Mouse (Mus musculus) cortical plate, adult 2 months (tissue): ENCODE results near the gene Snx3. TPM values are rescaled to one million over a fixed set of nuclear protein-coding genes. Genes with fewer than 3 reads are reported as not detected.

Experiments used
- H3K27ac ChIP-seq: fragments of 200-500 bp; 2 replicates; pipeline ENCODE4 v1.5.1; 2012; ENCODE audit warnings: low read length, control low read depth, inconsistent platforms; ENCODE audit not compliant: insufficient read depth
- H3K4me1 ChIP-seq: fragments of 200-500 bp; 2 replicates; pipeline ENCODE4 v1.6.1; 2011; ENCODE audit warnings: low read length; ENCODE audit not compliant: control insufficient read depth, insufficient read depth
- H3K4me3 ChIP-seq: fragments of 200-500 bp; 2 replicates; pipeline ENCODE4 v1.5.1; 2011; ENCODE audit warnings: mild to moderate bottlenecking, low read length, control low read depth; ENCODE audit not compliant: insufficient read depth
- CTCF ChIP-seq: fragments of 200-500 bp; IDR thresholded peaks from 2 replicates; pipeline ENCODE4 v1.5.1; 2011; ENCODE audit warnings: mild to moderate bottlenecking, control low read depth, low read length; ENCODE audit not compliant: insufficient read depth; ENCODE audit errors: extremely low read depth
- POLR2A ChIP-seq: fragments of 200-500 bp; IDR thresholded peaks from 2 replicates; pipeline ENCODE4 v1.6.1; 2011; ENCODE audit warnings: mild to moderate bottlenecking, low read length, control low read depth; ENCODE audit not compliant: insufficient read depth; ENCODE audit errors: extremely low read depth
- polyA plus RNA-seq: library from polyadenylated mRNA; depleted of rRNA; stranded (reverse); fragments of >200 nt; gene quantifications from 2 replicates; pipeline ENCODE4 v1.2.3, GENCODE M21; 2012

The Snx3 gene
- polyA plus RNA-seq, 1 experiment = 435 TPM

DNA sequence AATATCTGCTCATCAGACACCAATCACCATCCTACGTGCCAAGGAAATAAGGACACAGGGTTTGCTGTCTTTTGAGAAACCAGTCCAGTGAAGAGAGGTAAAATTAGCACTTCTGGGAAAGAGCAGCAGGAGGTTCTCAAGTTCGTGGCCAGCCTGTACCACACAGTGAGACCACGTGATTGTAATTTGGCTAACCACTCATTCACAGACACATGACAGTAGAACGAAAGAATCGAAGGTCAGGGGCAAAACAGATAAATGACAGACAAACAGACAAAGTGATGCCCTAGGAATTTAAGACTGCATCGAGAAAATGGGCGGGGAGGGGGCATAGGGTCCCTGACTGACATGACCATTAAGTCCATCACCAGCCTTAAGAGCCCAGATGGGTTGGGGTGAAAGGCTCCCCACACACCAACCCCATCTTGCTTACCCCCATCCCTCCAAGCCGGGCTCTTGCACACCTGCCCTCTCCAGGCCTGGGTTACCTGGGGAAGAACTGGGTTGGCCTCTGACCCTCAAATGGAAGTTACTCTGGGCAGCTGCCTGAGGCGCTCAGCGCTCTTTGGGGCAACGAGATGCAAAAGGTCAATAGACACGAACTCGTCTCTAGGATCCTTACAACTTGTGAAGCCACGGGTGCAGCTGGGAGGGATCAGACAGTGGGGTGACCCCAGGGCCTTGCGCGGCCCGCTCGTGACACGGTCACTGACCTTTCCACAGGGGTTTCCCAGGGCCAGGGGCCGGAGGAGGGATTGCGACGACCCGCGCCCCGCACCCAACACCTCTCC is 24.1 kb upstream of the Snx3 start:
- Histone ChIP-seq H3K27ac (peak overlapping the region; percentile 89), H3K4me1 (0 out of 2 replicates have a peak, but pooled peaks cover 1% of the 10 kb centered on the region), H3K4me3 (peak overlapping the region; percentile 76)
- TF ChIP-seq POLR2A (no peak), CTCF (no peak)

DNA sequence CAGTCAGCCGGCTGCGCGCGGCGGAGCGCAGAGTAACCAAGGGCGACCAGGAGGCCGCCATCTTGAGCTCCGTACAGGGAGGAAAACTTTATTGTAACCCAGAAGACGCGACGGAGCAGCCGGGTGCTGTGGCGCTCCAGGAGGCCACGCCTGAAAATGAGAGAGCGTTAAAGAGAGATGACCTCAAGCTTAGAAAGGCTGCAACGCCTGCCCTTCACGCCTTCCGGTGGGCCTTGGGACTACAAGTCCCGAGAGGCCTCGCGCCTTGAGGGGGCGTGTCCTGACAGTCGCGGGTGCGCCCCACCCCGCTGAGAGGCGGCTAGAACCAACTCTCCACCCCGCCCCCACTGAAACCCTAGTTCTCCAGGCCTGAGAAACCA is 23.5 kb upstream of the Snx3 start, which contains the start of gene Afg1l:
Gene Afg1l, minus strand, starts transcription at position 225 of the 380 bp plus-strand sequence.
- Histone ChIP-seq H3K27ac (peak within 1 kb of the TSS; percentile 89), H3K4me3 (peak within 1 kb of the TSS; percentile 76), H3K4me1 (0 out of 2 replicates have a peak, but pooled peaks cover 1% of the 10 kb centered on the region)
- TF ChIP-seq POLR2A (peak; percentile 76), CTCF (no peak)

DNA sequence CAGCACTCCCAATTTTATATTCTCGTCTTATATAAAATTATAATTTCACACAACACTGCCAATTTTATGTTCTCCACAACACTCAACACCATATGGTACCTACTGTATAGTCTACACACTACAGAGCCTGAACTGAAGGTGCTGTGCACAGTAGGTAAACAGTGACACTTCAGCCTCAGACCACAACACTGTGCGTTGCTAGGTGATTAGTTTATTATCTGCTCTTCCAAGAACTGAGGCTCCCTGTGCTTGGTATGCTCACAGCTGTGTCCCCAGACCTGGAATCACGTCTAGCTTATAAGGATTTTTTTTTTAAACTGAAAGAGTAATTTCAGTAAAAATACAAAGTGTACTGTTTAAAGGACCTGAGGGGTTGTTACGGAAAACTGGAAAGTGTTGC is 21.1 kb upstream of the Snx3 start:
- H3K4me1 ChIP-seq = 0 out of 2 replicates have a peak, but pooled peaks cover 1% of the 10 kb centered on the region
- no peak overlapping the region for H3K27ac ChIP-seq
- no peak overlapping the region for H3K4me3 ChIP-seq
- TF ChIP-seq CTCF = no peak
- TF ChIP-seq POLR2A = no peak

DNA sequence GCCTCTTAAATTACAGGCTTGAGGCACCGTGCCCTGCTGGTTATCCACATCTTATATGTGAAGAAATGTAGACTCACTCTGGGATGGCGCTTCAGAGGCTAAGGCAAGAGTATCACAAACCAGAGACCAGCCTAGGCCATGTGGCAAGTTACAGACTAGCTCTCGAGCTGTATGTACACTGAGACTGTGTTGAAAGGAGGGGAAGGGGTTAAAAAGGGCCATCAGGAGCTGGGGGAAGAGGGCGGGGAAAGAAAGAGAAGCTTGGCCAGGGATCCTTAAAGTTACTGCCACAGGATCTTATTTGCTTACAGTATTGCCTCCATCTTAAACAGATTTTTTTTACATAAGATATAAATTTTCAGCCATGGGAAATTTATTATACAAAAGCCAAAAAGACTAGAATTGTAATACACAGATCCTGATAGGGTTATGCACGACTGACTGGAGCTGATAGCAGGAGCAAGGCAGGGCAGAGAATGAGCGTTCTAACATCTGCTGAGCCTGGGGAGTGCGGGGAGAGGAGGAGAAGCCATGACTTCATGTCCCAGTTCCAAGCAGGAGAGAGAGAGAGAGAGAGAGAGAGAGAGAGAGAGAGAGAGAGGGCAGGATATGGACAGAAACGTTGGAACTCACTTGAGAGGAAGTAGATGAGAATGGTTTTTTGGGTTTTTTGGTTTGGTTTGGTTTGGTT is 13.1 kb upstream of the Snx3 start:
- no peaks in the 10 kb centered on the region for H3K4me1 ChIP-seq

DNA sequence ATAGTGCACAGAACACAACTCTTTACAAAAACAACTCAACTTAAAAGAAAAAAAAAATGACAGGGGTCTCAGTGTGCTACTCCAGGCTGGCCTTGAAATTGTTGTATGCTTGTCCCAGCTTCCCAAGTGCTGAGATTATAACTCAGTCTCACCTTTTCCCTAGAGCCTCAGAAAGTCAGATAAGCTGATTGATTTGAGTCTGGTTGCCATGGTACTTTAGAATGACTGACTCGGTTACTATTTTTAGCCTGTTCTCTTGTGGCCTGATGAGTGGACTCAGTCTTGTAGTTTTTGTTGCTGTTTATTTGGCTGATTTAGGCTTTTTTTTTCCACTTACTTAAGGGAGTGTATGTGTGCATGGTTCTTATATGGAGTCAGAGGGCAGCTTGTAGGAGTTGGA is 10.7 kb upstream of the Snx3 start:
- H3K4me1 ChIP-seq = no peaks in the 10 kb centered on the region
- TF ChIP-seq POLR2A (no peak), CTCF (no peak)
- no peak overlapping the region for H3K4me3 ChIP-seq
- H3K27ac ChIP-seq = no peak overlapping the region

More for the DNA sequence above, 13.1 kb upstream of the Snx3 start:
- TF ChIP-seq CTCF (no peak), POLR2A (no peak)
- H3K27ac ChIP-seq = no peak overlapping the region
- H3K4me3 ChIP-seq = no peak overlapping the region

DNA sequence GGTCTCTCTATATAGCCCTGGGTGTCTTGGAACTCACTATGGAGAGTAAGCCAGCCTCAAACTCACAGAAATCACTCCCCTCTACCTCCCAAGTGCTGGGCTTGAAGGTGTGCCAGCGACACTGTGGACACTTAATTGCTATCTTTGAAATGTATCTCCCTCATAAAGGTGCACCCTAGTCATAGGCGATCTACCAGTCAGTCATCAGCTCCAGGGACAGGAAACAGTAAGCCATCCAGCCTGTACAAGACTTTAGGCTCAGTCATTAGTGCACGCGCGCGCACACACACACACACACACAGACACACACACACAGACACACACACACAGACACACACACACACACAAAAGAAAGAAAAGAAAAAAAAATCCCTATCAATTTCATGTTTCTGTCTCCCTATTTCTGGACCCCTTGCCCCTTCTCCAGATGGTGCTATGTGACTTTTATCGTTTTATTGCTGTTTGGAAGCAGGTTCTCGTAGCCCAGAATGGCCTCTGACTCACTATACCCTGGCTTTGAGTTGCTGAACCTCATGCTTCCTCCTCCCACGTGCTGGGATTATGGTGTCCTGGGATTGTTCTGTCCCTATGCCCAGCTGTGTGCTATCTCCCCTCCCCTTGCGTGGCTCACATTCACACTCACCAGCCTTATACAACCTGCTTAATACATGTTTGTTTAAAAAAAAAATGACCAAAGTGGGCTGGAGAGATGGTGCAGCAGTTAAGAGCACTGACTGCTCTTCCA is 9.6 kb upstream of the Snx3 start:
- Histone ChIP-seq H3K4me1 (no peaks in the 10 kb centered on the region), H3K27ac (no peak overlapping the region), H3K4me3 (no peak overlapping the region)
- TF ChIP-seq CTCF = no peak
- no peak for TF ChIP-seq POLR2A

DNA sequence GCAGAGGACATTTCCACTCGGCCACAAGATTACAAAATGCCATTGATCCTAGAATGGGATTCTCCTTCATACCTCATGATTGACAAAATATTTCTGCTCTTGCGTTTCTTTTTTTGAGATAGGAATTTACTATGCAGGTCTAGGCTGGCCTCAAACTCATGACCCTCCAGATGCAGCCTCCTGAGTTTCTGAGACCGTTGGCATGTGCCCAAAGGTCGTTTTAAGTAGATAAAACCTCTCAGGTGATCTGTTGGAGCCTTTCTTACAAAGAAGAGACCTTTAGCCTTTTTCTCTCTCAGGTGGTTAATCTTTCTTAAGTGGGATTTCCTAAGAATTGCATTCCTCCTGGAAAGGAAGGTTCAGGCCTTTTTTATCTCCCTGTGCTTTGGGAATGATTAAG is 8.8 kb upstream of the Snx3 start:
- no peak overlapping the region for H3K4me3 ChIP-seq
- no peak overlapping the region for H3K27ac ChIP-seq
- no peak for TF ChIP-seq POLR2A
- TF ChIP-seq CTCF = no peak
- H3K4me1 ChIP-seq = no peaks in the 10 kb centered on the region

DNA sequence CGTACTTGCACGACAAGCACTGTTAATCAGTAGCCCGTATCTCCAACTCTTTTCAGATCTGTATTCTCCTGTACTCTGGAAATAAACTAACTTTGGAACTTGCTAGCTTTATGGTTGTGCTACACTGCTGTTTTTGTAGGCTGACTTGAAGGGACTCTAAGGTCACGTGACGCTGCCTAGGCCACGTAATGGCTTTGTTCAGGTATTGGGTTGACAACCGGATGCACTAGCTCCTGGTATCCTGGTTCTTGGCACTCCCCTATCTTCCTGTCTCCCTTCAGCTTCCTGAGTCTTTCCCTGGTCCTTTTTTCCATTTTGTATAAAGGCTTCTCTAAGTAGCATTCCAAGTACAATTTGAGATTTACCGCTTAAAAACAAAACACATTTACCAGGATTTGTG is 1.2 kb upstream of the Snx3 start:
- no peaks in the 10 kb centered on the region for H3K4me1 ChIP-seq
- no peak overlapping the region for H3K27ac ChIP-seq
- TF ChIP-seq CTCF = no peak
- H3K4me3 ChIP-seq = no peak overlapping the region

DNA sequence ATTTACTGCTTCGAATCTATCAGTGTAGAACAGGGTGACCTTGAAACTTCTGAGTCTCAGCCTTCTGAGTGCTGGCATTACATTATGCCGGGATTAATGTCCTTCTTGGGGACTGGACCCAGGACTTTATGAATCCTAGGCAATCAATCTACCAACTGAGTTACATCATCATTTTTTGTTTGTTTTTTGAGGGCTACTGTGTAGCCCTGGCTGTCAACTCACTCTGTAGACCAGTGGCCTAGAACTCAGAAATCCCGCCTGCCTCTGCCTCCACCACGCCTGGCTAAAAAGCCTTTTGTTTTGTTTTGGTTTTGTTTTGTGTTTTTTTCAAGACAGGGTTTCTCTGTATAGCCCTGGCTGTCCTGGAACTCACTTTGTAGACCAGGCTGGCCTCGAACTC is 669 bp upstream of the Snx3 start:
- H3K4me3 ChIP-seq = peak overlapping the region; percentile 84; the same call in 1 of the 2 replicates
- no peak for TF ChIP-seq POLR2A
- no peak for TF ChIP-seq CTCF
- H3K4me1 ChIP-seq = no peaks in the 10 kb centered on the region
- no peak overlapping the region for H3K27ac ChIP-seq
